Mouse (Mus musculus) CH12.LX (cell line): ENCODE measurements around the gene Plin3. TPM values are rescaled to one million over a fixed set of nuclear protein-coding genes. Genes with fewer than 3 reads are reported as not detected.

Experiments used
- DNase-seq: peaks from one replicate; pipeline ENCODE4 v3.0.0-alpha.2; 2013; ENCODE audit errors: extremely low read depth
- H3K27ac ChIP-seq: 2 replicates; pipeline ENCODE4 v1.5.1; 2012; ENCODE audit warnings: low read depth, mild to moderate bottlenecking, control low read depth, moderate library complexity; ENCODE audit not compliant: insufficient read depth
- H3K27me3 ChIP-seq: replicated peaks from 2 replicates; pipeline ENCODE3; 2012; ENCODE audit warnings: inconsistent platforms
- H3K36me3 ChIP-seq, 2 experiments: replicated peaks in 1 of 2; 2 replicates each; pipeline versions ENCODE3 to v1.6.1; 2012; ENCODE audit warnings: inconsistent platforms in 1 of 2, low read length in 1 of 2, mild to moderate bottlenecking in 1 of 2, mixed read lengths in 1 of 2, moderate library complexity in 1 of 2; ENCODE audit not compliant: control insufficient read depth in 1 of 2, insufficient read depth in 1 of 2
- H3K4me1 ChIP-seq, 2 experiments: 2 replicates each; pipeline ENCODE4 v1.6.1; 2012; ENCODE audit warnings: inconsistent platforms in 1 of 2, moderate library complexity in 1 of 2; ENCODE audit not compliant: insufficient read depth in 2 of 2, control insufficient read depth in 1 of 2
- H3K4me2 ChIP-seq: 2 replicates; pipeline ENCODE4 v1.6.1; 2012; ENCODE audit warnings: low read depth, mild to moderate bottlenecking, control low read depth; ENCODE audit not compliant: poor library complexity, insufficient read depth, severe bottlenecking
- H3K4me3 ChIP-seq, 3 experiments: fragments of 150-350 bp in 1 of 3; sonication (generic) in 1 of 3; replicated peaks in 1 of 3; 2 replicates each; pipeline versions ENCODE3 to v1.5.1; 2011 to 2012; ENCODE audit warnings: low read depth in 2 of 3, low read length in 2 of 3, mild to moderate bottlenecking in 2 of 3, moderate library complexity in 2 of 3, control low read depth in 1 of 3, improper control_type of control experiment in 1 of 3, inconsistent platforms in 1 of 3, mixed read lengths in 1 of 3; ENCODE audit not compliant: poor library complexity in 1 of 3
- H3K79me2 ChIP-seq: replicated peaks from 2 replicates; pipeline ENCODE4 v1.6.1; 2012; ENCODE audit warnings: mild to moderate bottlenecking, moderate library complexity; ENCODE audit not compliant: control insufficient read depth, poor library complexity, insufficient read depth, severe bottlenecking; ENCODE audit errors: extremely low read depth
- H3K9ac ChIP-seq: 2 replicates; pipeline ENCODE4 v1.6.1; 2012; ENCODE audit warnings: low read depth, mild to moderate bottlenecking, control low read depth, moderate library complexity; ENCODE audit not compliant: insufficient read depth
- H3K9me3 ChIP-seq: replicated peaks from 2 replicates; pipeline ENCODE3; 2012; ENCODE audit warnings: low read length, inconsistent platforms, mixed read lengths
- BHLHE40 ChIP-seq: IDR thresholded peaks from 2 replicates; pipeline ENCODE4 v1.6.1; 2011; ENCODE audit warnings: mild to moderate bottlenecking, low read depth, low read length, improper control_type of control experiment
- CHD2 ChIP-seq: IDR thresholded peaks from 2 replicates; pipeline ENCODE4 v1.6.1; 2011; ENCODE audit warnings: low read length, improper control_type of control experiment
- CTCF ChIP-seq, 2 experiments: IDR thresholded peaks in 1 of 2; conservative IDR thresholded peaks in 1 of 2; 2 replicates each; pipeline ENCODE4 v1.5.1; 2011 to 2012; ENCODE audit warnings: low read depth in 2 of 2, low read length in 2 of 2, improper control_type of control experiment in 1 of 2, inconsistent platforms in 1 of 2, mild to moderate bottlenecking in 1 of 2, moderate library complexity in 1 of 2
- E2F4 ChIP-seq: IDR thresholded peaks from 2 replicates; pipeline ENCODE4 v1.6.1; 2011; ENCODE audit warnings: low read depth, low read length, improper control_type of control experiment; ENCODE audit not compliant: insufficient replicate concordance
- ELF1 ChIP-seq: IDR thresholded peaks from 2 replicates; pipeline ENCODE4 v1.6.1; 2014; ENCODE audit warnings: low read depth, mild to moderate bottlenecking, inconsistent platforms, low read length, improper control_type of control experiment
- EP300 ChIP-seq: IDR thresholded peaks from 2 replicates; pipeline ENCODE4 v1.6.1; 2011; ENCODE audit warnings: low read length, improper control_type of control experiment
- GABPA ChIP-seq: IDR thresholded peaks from 2 replicates; pipeline ENCODE4 v1.6.1; 2012; ENCODE audit warnings: low read depth, low read length, improper control_type of control experiment, inconsistent platforms; ENCODE audit not compliant: insufficient replicate concordance
- HCFC1 ChIP-seq: IDR thresholded peaks from 2 replicates; pipeline ENCODE4 v1.6.1; 2012; ENCODE audit warnings: low read depth, mild to moderate bottlenecking, inconsistent platforms, low read length, improper control_type of control experiment
- IRF4 ChIP-seq: IDR thresholded peaks from 2 replicates; pipeline ENCODE4 v1.6.1; 2014; ENCODE audit warnings: low read depth, mild to moderate bottlenecking, inconsistent platforms, low read length, improper control_type of control experiment
- JUN ChIP-seq: IDR thresholded peaks from 2 replicates; pipeline ENCODE4 v1.6.1; 2011; ENCODE audit warnings: low read depth, mild to moderate bottlenecking, low read length, improper control_type of control experiment, moderate library complexity; ENCODE audit not compliant: insufficient read depth
- MAFK ChIP-seq: IDR thresholded peaks from 2 replicates; pipeline ENCODE4 v1.6.1; 2011; ENCODE audit warnings: low read length, improper control_type of control experiment; ENCODE audit not compliant: insufficient replicate concordance
- MAX ChIP-seq: IDR thresholded peaks from 2 replicates; pipeline ENCODE4 v1.6.1; 2011; ENCODE audit warnings: low read length, improper control_type of control experiment
- MAZ ChIP-seq: IDR thresholded peaks from 2 replicates; pipeline ENCODE4 v1.6.1; 2012; ENCODE audit warnings: low read depth, mild to moderate bottlenecking, inconsistent platforms, low read length, improper control_type of control experiment, moderate library complexity
- MXI1 ChIP-seq: IDR thresholded peaks from 2 replicates; pipeline ENCODE4 v1.6.1; 2011; ENCODE audit warnings: mild to moderate bottlenecking, low read depth, low read length, improper control_type of control experiment
- NELFE ChIP-seq: IDR thresholded peaks from 2 replicates; pipeline ENCODE4 v1.6.1; 2011; ENCODE audit warnings: low read depth, low read length, improper control_type of control experiment
- NRF1 ChIP-seq: IDR thresholded peaks from 2 replicates; pipeline ENCODE4 v1.6.1; 2014; ENCODE audit warnings: low read depth, mild to moderate bottlenecking, inconsistent platforms, low read length, improper control_type of control experiment, moderate library complexity
- POLR2A ChIP-seq: IDR thresholded peaks from 2 replicates; pipeline ENCODE4 v1.6.1; 2011; ENCODE audit warnings: low read depth, mild to moderate bottlenecking, improper control_type of control experiment, low read length
- POLR2AphosphoS2 ChIP-seq: IDR thresholded peaks from 2 replicates; pipeline ENCODE4 v1.6.1; 2011; ENCODE audit warnings: low read depth, low read length, improper control_type of control experiment
- RAD21 ChIP-seq: IDR thresholded peaks from 2 replicates; pipeline ENCODE4 v1.6.1; 2011; ENCODE audit warnings: low read depth, mild to moderate bottlenecking, low read length, improper control_type of control experiment, moderate library complexity
- SMC3 ChIP-seq: IDR thresholded peaks from 2 replicates; pipeline ENCODE4 v1.6.1; 2011; ENCODE audit warnings: low read depth, low read length, improper control_type of control experiment
- TBP ChIP-seq: conservative IDR thresholded peaks from 2 replicates; pipeline ENCODE4 v1.6.1; 2011; ENCODE audit warnings: low read depth, low read length, improper control_type of control experiment
- TCF12 ChIP-seq: IDR thresholded peaks from 2 replicates; pipeline ENCODE4 v1.6.1; 2014; ENCODE audit warnings: low read depth, mild to moderate bottlenecking, inconsistent platforms, low read length, improper control_type of control experiment
- UBTF ChIP-seq: IDR thresholded peaks from 2 replicates; pipeline ENCODE4 v1.6.1; 2012; ENCODE audit warnings: low read depth, mild to moderate bottlenecking, inconsistent platforms, low read length, improper control_type of control experiment, moderate library complexity
- USF1 ChIP-seq: IDR thresholded peaks from 2 replicates; pipeline ENCODE4 v1.6.1; 2014; ENCODE audit warnings: low read depth, mild to moderate bottlenecking, inconsistent platforms, low read length, improper control_type of control experiment
- ZC3H11A ChIP-seq: IDR thresholded peaks from 2 replicates; pipeline ENCODE4 v1.6.1; 2012; ENCODE audit warnings: low read depth, mild to moderate bottlenecking, inconsistent platforms, low read length, improper control_type of control experiment
- ZKSCAN1 ChIP-seq: IDR thresholded peaks from 2 replicates; pipeline ENCODE4 v1.6.1; 2012; ENCODE audit warnings: low read depth, inconsistent platforms, low read length, improper control_type of control experiment, borderline replicate concordance
- ZMIZ1 ChIP-seq: IDR thresholded peaks from 2 replicates; pipeline ENCODE4 v1.6.1; 2012; ENCODE audit warnings: low read depth, mild to moderate bottlenecking, inconsistent platforms, low read length, improper control_type of control experiment
- dilution Hi-C: fragments of 300-500 bp; cut with MboI; formaldehyde crosslinking; loops from 2 replicates; pipeline ENCODE4 v1.14.3; 2020; ENCODE audit warnings: low sequenced_read_pairs; ENCODE audit not compliant: extremely low pct_unique_long_range_greater_than_20kb, extremely low pct_ligation_motif_present
- in situ Hi-C: fragments of 300-500 bp; cut with MboI; formaldehyde crosslinking; loops from 3 replicates; pipeline ENCODE4 v1.14.3; 2019; ENCODE audit warnings: low sequenced_read_pairs, low pct_ligation_motif_present, low pct_unique_long_range_greater_than_20kb, mixed read lengths
- polyA plus RNA-seq: library from polyadenylated mRNA; unstranded; fragments of >175 nt; gene quantifications from 2 replicates; pipeline ENCODE4 v1.2.1, GENCODE M21; 2012; ENCODE audit warnings: low read depth; ENCODE audit not compliant: insufficient read length
- total RNA-seq, 2 experiments: library from RNA; depleted of rRNA; stranded (reverse); fragments of 300-350 nt in 1 of 2; fragments of >200 nt in 1 of 2; gene quantifications; 2 replicates each; pipeline ENCODE4 v1.2.3; 2012 to 2014

Plin3 gene
- total and polyA plus RNA-seq, 3 experiments = 17.3 to 23.3 (median 18.5) TPM

DNA sequence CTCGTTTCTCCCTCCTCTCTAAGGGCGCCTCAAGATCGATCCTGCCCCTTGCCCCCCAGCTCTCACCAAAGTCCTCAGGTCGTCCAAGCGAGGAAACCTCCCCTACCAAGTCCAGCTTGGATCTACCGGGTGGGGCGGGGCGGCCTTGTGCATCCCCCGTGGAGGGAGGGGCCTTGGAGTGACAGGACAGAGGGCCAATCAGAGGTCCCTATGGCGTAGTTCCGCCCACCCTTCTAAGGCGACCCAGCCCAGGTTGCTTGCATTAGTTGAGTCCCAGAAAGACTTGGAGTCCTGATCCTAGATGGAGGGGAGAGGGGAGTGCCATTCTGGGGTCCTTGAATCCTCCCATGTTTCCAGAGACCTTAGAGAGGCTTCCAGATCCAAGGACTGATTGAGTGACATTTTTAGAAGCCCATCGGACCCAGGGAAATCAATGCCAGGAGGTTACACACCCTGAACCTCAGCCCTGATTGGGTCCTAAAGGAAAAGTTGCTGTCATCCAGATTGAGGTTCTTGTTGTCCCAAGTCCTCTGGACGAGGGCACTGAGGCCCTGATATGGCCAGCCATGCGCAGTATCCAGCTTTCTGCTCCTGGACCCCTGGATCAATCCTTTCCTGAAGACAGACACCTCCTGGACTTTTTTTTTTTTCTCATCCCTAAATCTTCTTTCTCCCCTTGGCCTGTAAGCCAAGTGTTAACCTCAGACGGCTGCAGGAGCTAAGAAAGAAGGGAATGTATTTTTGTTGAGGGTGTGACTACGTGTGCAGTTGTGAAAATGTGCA lies 2.1 kb downstream of the Plin3 start:
- Histone ChIP-seq H3K9ac (peak overlapping the region; percentile 68), H3K27me3 (no peaks in the 10 kb centered on the region), H3K4me3 (peak overlapping the region; percentile 67 to 84 (median 67)), H3K4me1 (peaks cover 24 to 57% of the 10 kb centered on the region in 2 experiments), H3K36me3 (peaks cover 10 to 18% of the 10 kb centered on the region in 2 experiments), H3K4me2 (peak overlapping the region; percentile 81), H3K79me2 (no peaks in the 10 kb centered on the region), H3K27ac (peak overlapping the region; percentile 57), H3K9me3 (no peaks in the 10 kb centered on the region)
- peak; percentile 94 for DNase-seq
- no peak for TF ChIP-seq POLR2AphosphoS2
- TF ChIP-seq BHLHE40 = peak; percentile 51
- peak; percentile 16; the same call in 1 of the 2 replicates for TF ChIP-seq MXI1
- TF ChIP-seq EP300 = no peak
- no peak for TF ChIP-seq SMC3
- peak; percentile 63 for TF ChIP-seq POLR2A
- no peak for TF ChIP-seq UBTF
- TF ChIP-seq USF1 = no peak
- TF ChIP-seq MAX = no peak; the same call in 1 of the 2 replicates
- peak; percentile 44; the same call in 1 of the 2 replicates for TF ChIP-seq TBP
- no peak; the same call in none of the 2 replicates for TF ChIP-seq ZMIZ1
- TF ChIP-seq ZKSCAN1 = no peak
- TF ChIP-seq CTCF (conservative IDR thresholded peaks at IDR 0.05 in 1 of 2, IDR thresholded peaks at IDR 0.05 in 1 of 2; ENCODE audit: low read depth in 2 of 2, low read length in 2 of 2) = no peak
- no peak for TF ChIP-seq E2F4
- TF ChIP-seq CHD2 = peak; percentile 75
- TF ChIP-seq RAD21 = no peak
- TF ChIP-seq JUN = no peak
- TF ChIP-seq TCF12 = peak; percentile 57; the same call in 1 of the 2 replicates
- TF ChIP-seq NELFE = peak; percentile 48
- TF ChIP-seq HCFC1 = 0 out of 2 replicates have a peak, but pooled peaks have one; percentile 42
- TF ChIP-seq ELF1 = peak; percentile 61
- no peak for TF ChIP-seq MAFK
- TF ChIP-seq MAZ = peak; percentile 68; the same call in 1 of the 2 replicates
- no peak for TF ChIP-seq IRF4
- TF ChIP-seq GABPA = no peak
- no peak for TF ChIP-seq ZC3H11A
- no peak for TF ChIP-seq NRF1
- in situ Hi-C loops (no loop called here), dilution Hi-C loops (no loop called here)
